Mouse (Mus musculus) hematopoietic stem cell, adult 5-6 weeks (primary cell): ENCODE measurements around the gene Ptch2. TPM values are rescaled to one million over a fixed set of nuclear protein-coding genes. Genes with fewer than 3 reads are reported as not detected.

ENCODE experiments used
- ATAC-seq, 2 experiments: fragments of 125-278 bp in 1 of 2; replicated peaks in 1 of 2; 2 replicates each; pipeline ENCODE4 v1.8.0; 2016 to 2017; ENCODE audit warnings: inconsistent platforms in 2 of 2, mild to moderate bottlenecking in 2 of 2, moderate number of reproducible peaks in 2 of 2, low read depth in 1 of 2, moderate TSS enrichment in 1 of 2; ENCODE audit not compliant: low FRiP score in 2 of 2, poor library complexity in 2 of 2, severe bottlenecking in 2 of 2, insufficient read depth in 1 of 2, low TSS enrichment in 1 of 2
- total RNA-seq: library from RNA; stranded (forward); fragments of 172-1452, 232-1000 nt; gene quantifications from 2 replicates; pipeline ENCODE4 v1.2.3, GENCODE M21; 2017

Ptch2 gene
- total RNA-seq, 1 experiment from 2014 or later: not detected

DNA sequence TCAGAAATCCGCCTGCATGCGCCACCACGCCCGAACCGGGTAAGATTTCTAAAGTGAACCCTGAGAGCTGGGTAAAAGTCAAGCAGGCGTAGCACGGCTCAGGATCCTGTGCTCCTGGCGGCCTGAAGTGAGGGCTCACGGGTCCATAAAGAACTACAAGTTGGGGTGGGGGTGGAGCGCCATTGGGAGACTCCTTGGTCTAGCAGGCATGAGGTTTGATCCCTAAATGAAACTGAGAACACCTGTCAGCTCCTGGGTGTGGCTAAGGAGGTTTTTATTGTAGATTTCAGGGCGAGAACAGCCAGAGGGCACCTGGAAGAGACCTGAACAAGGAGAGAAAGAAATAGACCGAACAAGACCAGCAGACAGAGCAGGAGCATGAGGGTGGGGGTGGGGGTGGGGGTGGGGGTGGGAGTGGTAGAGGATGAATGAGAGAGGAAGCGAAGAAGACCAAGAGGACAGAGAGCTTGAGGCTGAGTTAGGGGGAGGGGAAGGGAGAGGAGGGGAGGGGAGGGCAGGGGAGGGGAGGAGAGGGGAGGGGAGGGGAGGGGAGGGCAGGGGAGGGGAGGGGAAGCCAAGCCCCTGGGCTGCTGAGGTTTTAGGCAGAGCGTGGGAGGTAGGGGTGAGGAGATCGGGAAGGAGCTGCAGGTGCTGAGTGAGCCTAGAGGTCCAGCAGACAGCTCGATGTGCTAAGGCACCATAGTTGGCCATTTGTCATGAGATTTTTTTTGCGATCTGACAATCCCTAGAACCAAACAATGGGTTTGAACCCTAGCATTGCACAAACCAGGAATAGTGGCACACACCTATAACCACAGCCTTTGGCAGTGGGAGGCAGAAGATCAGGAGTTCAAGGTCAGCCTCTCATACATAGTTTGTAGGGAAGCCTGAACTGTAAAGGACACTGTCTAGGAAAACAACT lies 42.7 kb downstream of the Ptch2 start:
- no peak for ATAC-seq

DNA sequence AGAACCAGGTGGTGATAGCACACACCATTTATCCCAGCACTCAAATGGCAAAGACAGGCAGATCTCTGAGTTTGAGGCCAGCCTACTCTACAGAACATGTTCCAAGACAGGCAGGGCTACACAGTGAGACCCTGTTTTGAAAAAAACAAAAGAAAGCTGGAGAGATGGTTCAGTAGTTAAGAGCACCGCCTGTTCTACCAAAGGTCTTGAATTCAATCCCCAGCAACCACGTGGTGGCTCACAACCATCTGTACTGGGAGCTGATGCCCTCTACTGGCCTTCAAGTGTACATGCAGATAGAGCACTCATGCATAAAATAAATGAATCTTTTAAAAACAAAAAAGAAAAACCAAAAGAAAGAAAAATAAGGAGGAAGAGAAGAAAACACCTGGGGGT lies 43.3 kb downstream of the Ptch2 start:
- peak; percentile 35 to 46; a peak in 2 of 4 replicates for ATAC-seq

DNA sequence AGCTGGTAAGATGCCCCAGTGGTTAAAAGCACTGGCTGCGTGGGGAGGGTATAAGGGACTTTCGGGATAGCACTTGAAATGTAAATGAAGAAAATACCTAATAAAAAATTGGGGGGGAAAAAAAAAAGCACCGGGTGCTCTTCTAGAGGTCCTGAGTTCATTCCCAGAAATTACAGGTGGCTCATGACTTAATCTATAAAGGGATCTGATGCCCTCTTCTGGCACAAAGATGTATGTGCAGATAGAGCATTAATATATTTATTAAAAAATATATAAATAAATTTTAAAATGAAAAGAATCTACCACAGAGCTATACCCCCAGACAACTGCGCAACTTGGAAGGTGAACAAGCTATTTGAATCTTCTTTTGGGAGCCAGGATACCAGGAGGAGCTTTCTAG lies 44.7 kb downstream of the Ptch2 start:
- ATAC-seq: no peak

DNA sequence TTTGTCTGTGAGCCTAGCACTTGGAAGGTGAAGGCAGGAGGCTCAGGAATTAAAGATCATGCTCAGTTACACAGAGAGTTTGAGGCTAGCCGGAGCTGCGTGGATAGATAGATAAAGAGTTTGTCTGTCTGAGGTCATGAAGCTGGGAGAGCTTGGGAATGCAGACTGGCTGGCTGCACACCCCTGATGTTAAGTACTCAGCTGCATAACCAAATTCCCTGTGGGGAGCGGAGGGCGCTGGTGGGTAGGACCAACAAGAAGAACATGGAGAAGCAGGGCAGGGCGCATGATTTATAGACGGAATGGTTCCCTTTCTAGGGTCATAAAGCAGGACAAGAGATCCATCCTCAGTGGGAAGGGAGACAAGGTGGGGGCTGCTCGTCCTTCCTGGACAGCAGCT lies 47.1 kb downstream of the Ptch2 start:
- ATAC-seq: no peak

GRCm38 (mm10) chr4:117145248-117145647 lies 49.4 kb downstream of the Ptch2 start:
- ATAC-seq: no peak

DNA sequence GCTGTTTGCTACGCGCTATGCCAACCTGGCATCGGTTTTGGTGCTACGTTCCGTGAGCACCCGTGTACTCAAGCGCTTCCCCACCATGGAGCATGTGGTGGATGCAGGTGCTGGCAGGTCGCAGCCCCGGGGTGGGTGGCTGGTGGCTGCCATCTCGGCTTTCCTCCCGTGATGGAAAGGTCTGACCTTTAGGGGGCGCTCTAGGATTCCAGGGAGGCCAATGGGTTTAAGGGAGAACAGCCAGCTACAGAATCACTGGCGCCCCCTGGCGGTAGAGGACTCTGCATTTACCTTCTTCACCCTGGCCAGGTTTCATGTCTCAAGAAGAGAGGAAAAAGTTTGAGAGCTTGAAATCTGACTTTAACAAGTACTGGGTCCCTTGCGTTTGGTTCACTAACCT lies 50.3 kb downstream of the Ptch2 start:
- ATAC-seq: peak; percentile 74

DNA sequence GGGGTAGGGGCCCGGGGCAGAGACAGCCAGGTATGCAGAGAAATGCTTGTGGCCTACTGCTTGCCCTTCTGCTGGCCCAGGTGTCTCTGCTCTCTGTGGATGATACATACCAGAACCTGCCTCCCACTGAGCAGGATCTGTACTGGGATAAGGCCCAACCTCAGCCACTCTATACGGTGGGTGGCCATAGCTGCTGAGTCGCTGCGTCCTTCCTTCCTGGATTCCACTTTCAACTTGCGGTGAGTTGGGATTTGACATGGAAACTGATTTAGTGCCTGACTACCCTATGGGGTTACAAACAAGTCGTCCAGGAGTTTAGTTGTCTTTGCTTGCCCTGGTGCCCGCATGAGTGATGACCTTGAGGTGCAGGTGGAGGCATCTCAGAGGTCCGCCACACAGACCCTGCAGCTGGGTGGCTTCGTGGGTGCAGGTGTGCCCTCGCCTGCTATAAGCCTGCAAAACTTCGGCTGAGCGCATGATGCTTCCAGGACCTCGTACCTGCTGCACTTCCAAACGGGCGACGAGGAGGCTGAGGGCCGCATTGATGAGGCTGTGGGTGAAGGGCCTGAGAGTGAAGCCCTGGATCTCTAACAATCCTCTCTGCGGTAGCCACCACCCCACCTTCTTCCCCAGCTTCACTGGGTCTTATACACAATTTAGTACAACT lies 52.3 kb downstream of the Ptch2 start:
- no peak for ATAC-seq

- no peak for ATAC-seq
Observed at GRCm38 (mm10) chr4:117148815-117149214, 52.9 kb downstream of the Ptch2 start.

DNA sequence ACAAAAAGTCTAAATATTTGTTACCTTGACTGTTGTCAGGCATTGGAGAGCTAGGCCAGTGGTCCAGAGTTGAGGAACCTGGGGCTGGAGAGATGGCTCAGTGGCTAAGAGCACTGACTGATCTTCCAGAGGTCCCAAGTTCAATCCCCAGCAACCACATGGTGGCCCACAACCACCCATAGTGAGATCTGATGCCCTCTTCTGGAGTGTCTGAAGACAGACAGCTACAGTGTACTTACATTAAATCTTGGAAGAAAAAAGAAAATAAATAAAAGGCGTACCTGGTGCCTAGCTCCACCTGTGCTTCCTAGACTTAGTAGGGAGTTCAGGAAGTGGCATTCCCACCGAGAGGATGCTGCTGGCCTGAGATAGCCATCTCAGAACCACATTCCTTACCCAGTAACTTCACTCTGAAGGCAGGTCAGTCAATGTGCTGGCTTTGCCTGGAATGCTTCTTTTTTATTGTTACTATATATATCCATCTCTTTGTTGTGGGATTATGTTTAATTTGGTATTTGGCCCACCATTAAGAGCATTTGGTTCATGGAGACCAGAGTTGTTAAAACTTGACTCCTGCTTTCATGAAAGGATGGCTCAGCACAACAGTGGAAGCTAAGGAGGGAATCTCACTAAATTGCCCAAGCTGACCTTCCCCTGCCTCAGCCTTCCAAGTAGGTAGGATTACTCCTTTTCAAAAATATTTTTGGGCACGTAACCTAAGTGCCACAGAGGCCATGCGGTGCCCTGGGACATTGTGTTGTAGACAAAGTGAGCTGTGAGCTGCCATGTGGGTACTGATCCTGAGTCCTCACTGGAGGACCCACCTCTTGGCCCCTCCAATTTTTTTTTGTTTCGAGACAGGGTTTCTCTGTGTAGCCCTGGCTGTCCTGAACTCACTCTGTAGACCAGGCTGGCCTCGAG lies 53.7 kb downstream of the Ptch2 start:
- ATAC-seq: no peak

DNA sequence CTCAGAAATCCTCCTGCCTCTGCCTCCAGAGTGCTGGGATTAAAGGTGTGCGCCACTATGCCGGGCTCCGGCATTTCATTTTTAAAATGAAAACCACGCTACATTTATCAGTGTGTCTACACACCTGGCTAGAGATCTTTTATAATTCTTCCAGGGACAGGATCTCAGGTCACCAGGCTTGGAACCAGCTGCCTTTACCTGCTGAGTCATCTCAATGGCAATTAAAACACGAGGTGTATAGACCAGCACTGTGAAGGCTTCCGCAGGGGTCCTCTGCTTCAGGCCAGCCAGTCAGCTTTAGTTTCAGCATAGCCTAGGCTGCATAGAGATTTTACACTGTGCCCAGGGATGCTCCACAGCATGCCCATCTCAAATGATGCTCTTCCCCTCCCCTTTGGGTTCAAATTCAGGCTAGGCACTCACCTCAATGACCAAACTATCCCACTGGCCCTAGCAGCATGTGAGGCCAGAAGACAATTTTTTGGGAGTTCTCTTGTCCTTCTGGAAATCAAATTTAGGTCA lies 54.4 kb downstream of the Ptch2 start:
- no peak for ATAC-seq

- no peak for ATAC-seq
Observed at GRCm38 (mm10) chr4:117151416-117151815, 55.5 kb downstream of the Ptch2 start.

DNA sequence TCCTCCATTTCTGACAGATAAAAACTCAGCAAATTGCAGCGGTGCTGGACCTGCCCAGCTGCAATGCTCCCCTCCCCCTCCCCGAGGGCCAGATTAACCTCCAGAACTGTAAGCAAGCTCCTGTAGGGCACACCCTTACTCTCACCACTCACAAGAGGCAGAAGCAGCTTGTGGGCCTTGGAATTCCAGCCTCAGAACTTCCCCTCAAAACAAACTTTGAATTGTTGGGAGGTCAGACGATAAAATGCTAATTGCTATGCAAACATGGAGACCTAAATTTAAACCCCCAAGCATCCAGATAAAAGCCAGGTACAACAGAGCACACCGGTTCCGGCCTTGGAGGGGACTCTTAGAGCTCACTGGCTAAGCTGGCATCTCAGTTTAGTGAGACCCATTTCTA lies 56.8 kb downstream of the Ptch2 start:
- ATAC-seq: no peak

DNA sequence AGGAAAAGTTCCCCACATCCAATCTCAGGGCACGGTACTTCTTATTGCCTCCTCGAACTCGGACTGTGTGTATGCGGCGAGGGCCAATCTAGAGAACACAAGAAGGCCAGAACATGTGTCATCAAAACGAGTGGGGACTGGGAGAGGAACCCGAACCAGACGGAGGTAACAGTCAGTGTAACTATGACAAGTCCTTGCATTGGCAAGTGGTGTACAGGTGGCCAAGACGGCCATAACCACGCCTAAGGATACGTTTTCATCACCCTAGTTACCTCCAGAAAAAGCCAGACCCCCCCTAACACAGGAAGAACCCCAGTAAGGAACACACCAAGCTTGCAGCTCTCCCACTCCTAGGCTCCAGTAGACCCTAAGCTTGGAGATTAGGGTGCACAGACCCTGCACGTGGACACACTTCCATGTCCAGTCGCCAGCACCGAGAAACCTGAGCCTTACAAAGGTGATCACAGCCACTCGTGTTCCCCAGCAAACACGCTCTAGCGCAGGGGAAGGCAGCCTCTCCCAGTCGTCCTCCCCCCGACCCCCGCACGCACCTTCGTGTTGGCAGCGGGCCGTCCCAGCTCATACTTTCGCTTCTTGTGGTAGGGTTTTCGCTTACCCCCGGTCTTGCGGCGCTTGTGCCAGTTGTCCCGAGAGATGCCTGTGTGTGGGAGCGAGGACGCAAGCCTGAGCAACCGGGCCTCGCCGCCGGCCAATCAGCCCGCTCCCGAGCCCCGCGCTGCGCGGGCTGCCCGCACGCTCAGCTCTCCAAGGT lies 59.3 kb downstream of the Ptch2 start:
- ATAC-seq: no peak

GRCm38 (mm10) chr4:117155792-117156355 lies 60.0 kb downstream of the Ptch2 start, which contains the start of gene Rps8:
Rps8 (minus strand) TSS chr4:117156243.
- peak; percentile 82 to 95 for ATAC-seq

DNA sequence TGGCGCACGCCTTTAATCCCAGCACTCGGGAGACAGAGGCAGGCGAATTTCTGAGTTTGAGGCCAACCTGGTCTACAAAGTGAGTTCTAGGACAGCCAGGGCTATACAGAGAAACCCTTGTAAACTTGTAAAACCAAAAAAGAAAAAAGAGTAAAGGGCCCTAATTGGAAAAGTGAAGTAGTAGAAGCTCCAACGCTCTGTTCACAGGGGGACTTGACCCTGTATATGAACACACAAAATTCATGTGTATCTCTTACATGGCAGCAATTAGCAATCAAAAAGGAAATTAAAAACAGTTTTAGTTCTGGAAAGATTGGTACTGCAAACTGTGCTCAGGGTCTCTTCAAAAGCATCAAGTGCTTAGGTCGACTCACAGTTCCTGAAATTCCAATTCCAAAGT lies 60.5 kb downstream of the Ptch2 start:
- no peak for ATAC-seq

DNA sequence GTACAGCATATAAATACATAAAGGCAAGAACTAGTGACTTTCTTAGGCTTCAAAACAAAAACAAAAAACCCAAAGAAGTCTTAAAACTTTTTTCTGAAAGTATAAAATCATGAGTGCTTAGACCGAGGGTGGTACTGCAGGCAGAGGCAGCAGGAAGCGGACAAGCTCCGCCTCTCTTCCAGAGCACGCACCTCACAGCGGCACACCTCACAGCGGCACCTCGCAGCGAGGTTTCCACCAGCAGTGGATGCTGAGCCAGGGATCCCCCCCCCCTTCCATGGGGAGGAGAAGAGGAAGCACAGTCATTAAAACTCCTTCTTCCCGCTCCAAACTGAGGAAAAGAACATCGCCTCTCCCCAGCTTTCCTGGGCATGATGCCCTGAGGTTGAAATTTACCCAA lies 63.8 kb downstream of the Ptch2 start:
- no peak for ATAC-seq
